Mouse (Mus musculus) hindbrain, embryonic 11.5 days (tissue): ENCODE measurements around the gene Pkdcc. TPM values are rescaled to one million over a fixed set of nuclear protein-coding genes. Genes with fewer than 3 reads are reported as not detected.
A peak's percentile ranks its signal among the peaks of the same experiment; 100 is the strongest.

Experiments
- ATAC-seq: fragments of 200-750 bp; cut with Nextera tagmentation; 2 replicates; pipeline ENCODE4 v1.8.0; 2017; ENCODE audit warnings: mild to moderate bottlenecking, moderate TSS enrichment, moderate library complexity; ENCODE audit not compliant: low FRiP score
- DNase-seq: peaks from one replicate; pipeline ENCODE4 v3.0.0-alpha.2; 2015; ENCODE audit warnings: low spot score
- H3K27ac ChIP-seq: fragments of 300-500 bp; sonication (generic); 2 replicates; pipeline ENCODE4 v1.5.1; 2014; ENCODE audit warnings: mild to moderate bottlenecking, low read depth, low read length
- H3K27me3 ChIP-seq: fragments of 300-500 bp; sonication (generic); 2 replicates; pipeline ENCODE4 v1.6.1; 2014; ENCODE audit warnings: mild to moderate bottlenecking, low read length, moderate library complexity, mixed read lengths; ENCODE audit not compliant: control insufficient read depth, insufficient read depth
- H3K36me3 ChIP-seq: fragments of 300-500 bp; sonication (generic); 2 replicates; pipeline ENCODE4 v1.6.1; 2014; ENCODE audit warnings: mild to moderate bottlenecking, low read length, moderate library complexity, mixed read lengths; ENCODE audit not compliant: control insufficient read depth, insufficient read depth
- H3K4me1 ChIP-seq: fragments of 300-500 bp; sonication (generic); replicated peaks from 2 replicates; pipeline ENCODE4 v1.6.1; 2014; ENCODE audit warnings: low read length, mixed read lengths; ENCODE audit not compliant: control insufficient read depth, insufficient read depth
- H3K4me2 ChIP-seq: fragments of 300-500 bp; sonication (generic); replicated peaks from 2 replicates; pipeline ENCODE4 v1.6.1; 2014; ENCODE audit warnings: mild to moderate bottlenecking, low read depth, low read length
- H3K4me3 ChIP-seq: fragments of 300-500 bp; sonication (generic); 2 replicates; pipeline ENCODE4 v1.5.1; 2014; ENCODE audit warnings: low read depth, low read length
- H3K9ac ChIP-seq: fragments of 300-500 bp; sonication (generic); 2 replicates; pipeline ENCODE4 v1.6.1; 2014; ENCODE audit warnings: low read depth, low read length
- H3K9me3 ChIP-seq: fragments of 300-500 bp; sonication (generic); 2 replicates; pipeline ENCODE4 v1.6.1; 2016; ENCODE audit warnings: low read length; ENCODE audit not compliant: control insufficient read depth
- WGBS: fragments of 180-500 bp; shearing (Covaris S2); extraction: QIAGEN DNeasy Blood & Tissue Kit; methylation state at CpG from one replicate; pipeline ENCODE4 v1.1.7; 2014; 5-methylcytosine and 5-hydroxymethylcytosine counted together
- polyA plus RNA-seq: library from polyadenylated mRNA; unstranded; fragments of >200 nt; fragmentation: Nextera tagmentation; extraction: Ambion mirVana; gene quantifications from 2 replicates; pipeline ENCODE4 v1.2.1, GENCODE M21; 2014

Gene Pkdcc
- polyA plus RNA-seq, 1 experiment from 2014 or later = 10.8 TPM

GRCm38 (mm10) chr17:83215529-83216244, 595 bp downstream of the Pkdcc start:
- Histone ChIP-seq H3K27ac (peak overlapping the region; percentile 90), H3K9ac (peak overlapping the region; percentile 92), H3K4me3 (peak overlapping the region; percentile 76), H3K4me1 (peaks cover 16% of the 10 kb centered on the region), H3K4me2 (peak overlapping the region; percentile 89), H3K36me3 (no peaks in the 10 kb centered on the region), H3K9me3 (no peaks in the 10 kb centered on the region), H3K27me3 (peaks cover 2% of the 10 kb centered on the region; the same call in 1 of the 2 replicates)
- ATAC-seq = peak; percentile 31
- WGBS = under 1% methylated on average over 58 of the region's 80 CpGs
- DNase-seq = peak; percentile 66

- peaks cover 2% of the 10 kb centered on the region; the same call in 1 of the 2 replicates for H3K27me3 ChIP-seq
- H3K27ac ChIP-seq = no peak overlapping the region; the same call in 1 of the 2 replicates
- peaks cover 16% of the 10 kb centered on the region for H3K4me1 ChIP-seq
- H3K4me2 ChIP-seq = peak overlapping the region; percentile 89
- WGBS = 9% methylated on average over 7 of the region's 7 CpGs
- DNase-seq = peak; percentile 17
- H3K4me3 ChIP-seq = peak overlapping the region; percentile 76
- peak overlapping the region; percentile 92 for H3K9ac ChIP-seq
- H3K36me3 ChIP-seq = no peaks in the 10 kb centered on the region
- H3K9me3 ChIP-seq = no peaks in the 10 kb centered on the region
- ATAC-seq = no peak
Measured at GRCm38 (mm10) chr17:83216251-83216919, 1.3 kb downstream of the Pkdcc start.

- H3K27ac ChIP-seq = no peak overlapping the region
- 14% methylated on average over 2 of the region's 2 CpGs for WGBS
- ATAC-seq (no peak), DNase-seq (no peak)
- H3K9me3 ChIP-seq = no peaks in the 10 kb centered on the region
- H3K9ac ChIP-seq = peak overlapping the region; percentile 42; the same call in 1 of the 2 replicates
- peak overlapping the region; percentile 76 for H3K4me3 ChIP-seq
- H3K4me2 ChIP-seq = peak overlapping the region; percentile 89
- H3K4me1 ChIP-seq = peaks cover 19% of the 10 kb centered on the region
- H3K27me3 ChIP-seq = peaks cover 2% of the 10 kb centered on the region; the same call in 1 of the 2 replicates
- H3K36me3 ChIP-seq = no peaks in the 10 kb centered on the region
Measured at GRCm38 (mm10) chr17:83218189-83218588, 3.1 kb downstream of the Pkdcc start.

DNA sequence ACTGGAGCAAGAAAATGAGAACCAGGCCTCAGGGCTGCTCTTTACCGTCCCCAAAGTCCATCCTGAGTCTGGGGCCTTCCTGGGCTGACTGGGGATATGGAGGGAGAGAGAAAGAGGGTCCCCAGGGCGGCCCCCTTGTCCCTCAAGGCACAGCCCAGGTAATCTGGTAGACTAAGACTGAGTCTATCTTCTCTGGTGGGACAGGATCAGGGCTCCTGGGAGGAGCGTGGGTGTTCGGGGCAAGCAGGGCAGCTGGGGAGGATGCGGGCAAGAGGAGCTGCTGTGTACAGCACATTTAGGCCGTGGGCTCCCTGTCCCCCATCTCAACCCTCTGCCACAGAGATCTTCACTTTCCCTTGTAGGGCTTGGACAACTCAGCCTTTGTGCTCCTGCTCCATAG, 3.6 kb downstream of the Pkdcc start:
- Histone ChIP-seq H3K4me1 (peaks cover 16% of the 10 kb centered on the region), H3K36me3 (no peaks in the 10 kb centered on the region), H3K27ac (no peak overlapping the region), H3K4me3 (no peak overlapping the region), H3K4me2 (no peak overlapping the region; the same call in 1 of the 2 replicates), H3K27me3 (peaks cover 2% of the 10 kb centered on the region; the same call in 1 of the 2 replicates), H3K9me3 (no peaks in the 10 kb centered on the region), H3K9ac (no peak overlapping the region)
- 59% methylated on average over 6 of the region's 6 CpGs for WGBS
- DNase-seq (no peak), ATAC-seq (no peak)

DNA sequence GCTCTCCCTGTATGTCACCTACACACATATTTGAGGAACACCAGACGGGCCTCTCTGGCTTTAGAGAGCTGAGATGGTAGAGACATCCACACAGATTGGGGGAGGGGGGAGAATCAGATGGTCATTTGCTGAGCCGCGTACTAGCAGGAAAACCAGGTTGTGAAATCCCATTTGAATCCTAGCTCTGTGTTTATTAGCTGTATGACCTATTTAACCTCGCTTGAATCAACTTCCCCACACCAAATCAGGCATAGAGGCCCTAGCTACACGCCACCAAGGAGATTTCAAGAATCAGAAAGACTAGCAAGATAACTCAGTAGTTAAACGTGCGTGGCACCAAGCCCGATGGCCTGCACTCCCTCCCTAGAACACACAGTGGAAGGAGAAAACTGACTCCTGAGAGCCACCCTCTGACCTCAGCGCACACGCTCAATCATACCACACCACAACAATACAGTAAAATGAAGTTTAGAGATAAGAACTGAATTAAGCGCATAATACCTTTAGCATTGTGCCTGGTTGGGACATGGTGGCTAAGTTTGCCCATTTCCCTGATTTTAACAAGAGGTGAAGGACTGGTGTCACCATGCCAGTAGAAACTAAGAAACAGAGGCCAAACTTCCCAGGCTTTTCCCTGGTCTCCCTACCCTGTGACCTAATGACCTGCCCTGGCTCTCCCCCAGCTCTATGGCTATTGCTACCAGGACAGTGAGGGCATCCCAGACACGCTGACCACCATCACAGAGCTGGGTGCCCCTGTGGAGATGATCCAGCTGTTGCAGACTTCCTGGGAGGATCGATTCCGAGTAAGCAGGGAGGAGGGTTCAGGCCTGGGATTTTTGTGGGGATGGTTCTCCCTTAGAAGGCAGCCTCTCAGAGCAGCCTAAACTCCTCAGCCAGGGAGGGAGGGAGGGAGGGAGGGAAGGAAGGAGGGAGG, 4.5 kb downstream of the Pkdcc start:
- Histone ChIP-seq H3K27me3 (peaks cover 2% of the 10 kb centered on the region; the same call in 1 of the 2 replicates), H3K9me3 (no peaks in the 10 kb centered on the region), H3K4me2 (0 out of 2 replicates have a peak overlapping the region, but pooled peaks have one; percentile 11), H3K27ac (no peak overlapping the region), H3K9ac (0 out of 2 replicates have a peak overlapping the region, but pooled peaks have one; percentile 15), H3K36me3 (no peaks in the 10 kb centered on the region), H3K4me3 (no peak overlapping the region), H3K4me1 (peaks cover 18% of the 10 kb centered on the region)
- 57% methylated on average over 14 of the region's 14 CpGs for WGBS
- ATAC-seq (no peak), DNase-seq (no peak)

DNA sequence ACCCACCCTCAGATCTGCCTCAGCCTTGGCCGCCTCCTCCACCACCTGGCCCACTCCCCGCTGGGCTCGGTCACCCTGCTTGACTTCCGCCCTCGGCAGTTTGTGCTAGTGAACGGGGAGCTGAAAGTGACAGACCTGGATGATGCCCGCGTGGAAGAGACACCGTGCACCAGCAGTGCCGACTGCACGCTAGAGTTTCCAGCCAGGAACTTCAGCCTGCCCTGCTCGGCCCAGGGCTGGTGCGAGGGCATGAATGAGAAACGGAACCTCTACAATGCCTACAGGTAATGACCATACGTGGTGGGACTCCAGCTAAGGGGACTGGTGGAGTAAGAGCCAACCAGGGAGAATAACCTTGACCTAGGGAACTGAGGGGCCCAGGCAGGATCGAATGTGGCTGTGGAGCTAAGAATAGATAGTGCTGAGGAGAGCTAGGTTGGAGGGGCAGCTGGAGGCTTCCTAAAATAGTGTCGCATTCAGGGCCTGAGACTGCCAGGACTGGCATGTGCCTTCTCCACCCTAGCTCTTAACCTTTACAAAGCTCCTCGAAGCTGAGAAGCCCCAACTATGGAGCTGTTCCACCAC, 6.0 kb downstream of the Pkdcc start:
- no peak overlapping the region for H3K4me3 ChIP-seq
- no peak for DNase-seq
- H3K4me2 ChIP-seq = no peak overlapping the region
- H3K4me1 ChIP-seq = peaks cover 18% of the 10 kb centered on the region
- WGBS = 87% methylated on average over 18 of the region's 18 CpGs
- no peaks in the 10 kb centered on the region for H3K36me3 ChIP-seq
- no peaks in the 10 kb centered on the region for H3K9me3 ChIP-seq
- no peak overlapping the region for H3K27ac ChIP-seq
- no peak overlapping the region for H3K9ac ChIP-seq
- H3K27me3 ChIP-seq = no peaks in the 10 kb centered on the region
- ATAC-seq = no peak

DNA sequence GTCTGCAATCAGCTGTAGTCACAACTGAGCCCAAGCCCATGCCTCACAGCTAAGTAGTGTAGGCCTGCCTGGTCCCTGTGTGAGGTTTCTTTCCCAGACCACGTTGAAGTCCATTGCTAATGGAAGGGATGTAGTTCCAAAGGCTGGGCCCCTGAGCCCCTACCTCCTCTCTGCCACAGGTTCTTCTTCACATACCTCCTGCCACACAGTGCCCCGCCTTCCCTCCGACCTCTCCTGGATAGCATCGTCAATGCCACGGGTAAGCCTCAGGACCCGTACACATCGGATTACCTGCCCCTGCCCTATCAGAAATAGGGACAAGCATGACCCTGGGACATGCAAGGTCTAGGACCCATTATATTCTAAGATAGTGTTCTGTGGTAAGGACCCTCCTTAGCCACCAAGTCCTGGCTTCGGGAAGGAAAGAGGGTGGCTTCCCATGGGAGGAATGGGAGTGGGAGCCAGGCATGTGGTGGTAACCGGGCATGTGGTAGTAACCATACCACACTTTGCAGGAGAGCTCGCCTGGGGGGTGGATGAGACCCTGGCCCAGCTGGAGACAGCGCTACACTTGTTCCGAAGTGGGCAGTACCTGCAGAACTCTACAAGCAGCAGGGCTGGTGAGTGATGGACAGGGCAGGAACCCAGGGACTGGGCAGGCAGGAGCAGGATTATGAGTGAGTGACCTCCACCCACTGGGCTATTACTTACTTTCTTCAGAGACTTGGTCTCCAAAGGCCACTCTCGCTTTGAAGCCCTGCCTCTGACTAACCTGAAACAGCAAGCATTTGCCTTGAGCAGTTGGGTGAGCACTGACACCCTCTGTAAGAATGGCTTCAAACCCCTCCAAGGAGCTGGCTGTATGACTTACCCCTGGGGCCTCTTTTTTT, 6.8 kb downstream of the Pkdcc start:
- no peak overlapping the region for H3K9ac ChIP-seq
- 83% methylated on average over 13 of the region's 13 CpGs for WGBS
- H3K4me2 ChIP-seq = no peak overlapping the region
- H3K4me3 ChIP-seq = no peak overlapping the region
- ATAC-seq = no peak
- no peaks in the 10 kb centered on the region for H3K9me3 ChIP-seq
- H3K36me3 ChIP-seq = no peaks in the 10 kb centered on the region
- DNase-seq = no peak
- no peaks in the 10 kb centered on the region for H3K27me3 ChIP-seq
- peaks cover 15% of the 10 kb centered on the region for H3K4me1 ChIP-seq
- H3K27ac ChIP-seq = no peak overlapping the region
